Mouse (Mus musculus) C2C12 (cell line): ENCODE data around the gene Lexm.

ENCODE experiments used
- CEBPB ChIP-seq: IDR thresholded peaks from one replicate; pipeline ENCODE4 v1.6.1; 2011; ENCODE audit warnings: low read depth, mild to moderate bottlenecking, control low read depth, moderate library complexity
- CTCF ChIP-seq: IDR thresholded peaks from one replicate; pipeline ENCODE4 v1.5.1; 2011; ENCODE audit not compliant: control insufficient read depth, insufficient read depth, insufficient read length
- FOSL1 ChIP-seq: IDR thresholded peaks from one replicate; pipeline ENCODE4 v1.8.0; 2011; ENCODE audit warnings: mild to moderate bottlenecking, low read length; ENCODE audit not compliant: poor library complexity, insufficient read depth, severe bottlenecking
- MAX ChIP-seq: IDR thresholded peaks from one replicate; pipeline ENCODE4 v1.6.1; 2011; ENCODE audit warnings: mild to moderate bottlenecking, control low read depth
- MYOD1 ChIP-seq: IDR thresholded peaks from one replicate; pipeline ENCODE4 v1.6.1; 2011; ENCODE audit warnings: low read depth; ENCODE audit not compliant: control insufficient read depth, insufficient read length
- MYOG ChIP-seq: IDR thresholded peaks from one replicate; pipeline ENCODE4 v1.6.1; 2011; ENCODE audit not compliant: control insufficient read depth, insufficient read length; ENCODE audit errors: extremely low read depth

GRCm38 (mm10) chr4:106546896-106547295 is 70.1 kb downstream of the Lexm start:
- TF ChIP-seq CTCF = no peak
- TF ChIP-seq MAX = no peak
- no peak for TF ChIP-seq MYOD1
- no peak for TF ChIP-seq FOSL1
- no peak for TF ChIP-seq CEBPB
- TF ChIP-seq MYOG = no peak
